Mouse (Mus musculus) forebrain, embryonic 16.5 days (tissue): ENCODE results near the gene Ahnak2. TPM values are rescaled to one million over a fixed set of nuclear protein-coding genes. Genes with fewer than 3 reads are reported as not detected.

Source experiments
- ATAC-seq: fragments of 200-750 bp; cut with Nextera tagmentation; 2 replicates; pipeline ENCODE4 v1.8.0; 2017; ENCODE audit warnings: mild to moderate bottlenecking, moderate library complexity
- H3K27ac ChIP-seq: fragments of 300-500 bp; sonication (generic); 2 replicates; pipeline ENCODE4 v1.5.1; 2014; ENCODE audit warnings: low read length, control low read depth
- H3K27me3 ChIP-seq: fragments of 300-500 bp; sonication (generic); replicated peaks from 2 replicates; pipeline ENCODE4 v1.6.1; 2014; ENCODE audit warnings: low read length; ENCODE audit not compliant: control insufficient read depth, insufficient read depth
- H3K36me3 ChIP-seq: fragments of 300-500 bp; sonication (generic); 2 replicates; pipeline ENCODE4 v1.6.1; 2014; ENCODE audit not compliant: control insufficient read depth, insufficient read depth
- H3K4me1 ChIP-seq: fragments of 300-500 bp; sonication (generic); replicated peaks from 2 replicates; pipeline ENCODE4 v1.6.1; 2014; ENCODE audit warnings: low read length; ENCODE audit not compliant: control insufficient read depth, insufficient read depth
- H3K4me2 ChIP-seq: fragments of 300-500 bp; sonication (generic); 2 replicates; pipeline ENCODE4 v1.6.1; 2014; ENCODE audit warnings: mild to moderate bottlenecking, low read length, control low read depth
- H3K4me3 ChIP-seq: fragments of 300-500 bp; sonication (generic); replicated peaks from 2 replicates; pipeline ENCODE4 v1.5.1; 2014; ENCODE audit warnings: mild to moderate bottlenecking, low read length, control low read depth
- H3K9ac ChIP-seq: fragments of 300-500 bp; sonication (generic); replicated peaks from 2 replicates; pipeline ENCODE4 v1.6.1; 2014; ENCODE audit warnings: low read depth, low read length, control low read depth
- H3K9me3 ChIP-seq: fragments of 300-500 bp; sonication (generic); 2 replicates; pipeline ENCODE4 v1.6.1; 2016; ENCODE audit warnings: low read length; ENCODE audit not compliant: control insufficient read depth
- whole genome bisulfite sequencing: fragments of 180-500 bp; shearing (Covaris S2); extraction: QIAGEN DNeasy Blood & Tissue Kit; methylation state at CpG from one replicate; pipeline ENCODE4 v1.1.7; 2014; 5-methylcytosine and 5-hydroxymethylcytosine counted together
- polyA plus RNA-seq: library from polyadenylated mRNA; unstranded; fragments of >200 nt; fragmentation: Nextera tagmentation; extraction: Ambion mirVana; gene quantifications from 2 replicates; pipeline ENCODE4 v1.2.1, GENCODE M21; 2015

Gene Ahnak2
- polyA plus RNA-seq, 1 experiment from 2014 or later, result 1.2 TPM

- Histone ChIP-seq H3K36me3 (peaks cover 32% of the 10 kb centered on the region), H3K4me1 (no peaks in the 10 kb centered on the region), H3K4me2 (no peak overlapping the region), H3K9me3 (no peaks in the 10 kb centered on the region), H3K4me3 (no peak overlapping the region), H3K27ac (no peak overlapping the region), H3K9ac (no peak overlapping the region), H3K27me3 (no peaks in the 10 kb centered on the region)
- ATAC-seq, result no peak
- 90% methylated on average over 10 of the region's 10 CpGs for WGBS
These were observed 65.9 kb downstream of the Ahnak2 start for GRCm38 (mm10) chr12:112736636-112736925.

- Histone ChIP-seq H3K4me2 (no peak overlapping the region), H3K4me3 (no peak overlapping the region), H3K27ac (no peak overlapping the region), H3K4me1 (no peaks in the 10 kb centered on the region), H3K9ac (no peak overlapping the region), H3K36me3 (peaks cover 32% of the 10 kb centered on the region), H3K27me3 (no peaks in the 10 kb centered on the region), H3K9me3 (no peaks in the 10 kb centered on the region)
- 89% methylated on average over 27 of the region's 29 CpGs for whole genome bisulfite sequencing
- no peak for ATAC-seq
These were observed 66.4 kb downstream of the Ahnak2 start for GRCm38 (mm10) chr12:112735896-112736635.

GRCm38 (mm10) chr12:112734881-112735655 is 67.4 kb downstream of the Ahnak2 start:
- WGBS, result 90% methylated on average over 19 of the region's 19 CpGs
- Histone ChIP-seq H3K27ac (no peak overlapping the region), H3K27me3 (no peaks in the 10 kb centered on the region), H3K4me2 (no peak overlapping the region), H3K9me3 (no peaks in the 10 kb centered on the region), H3K9ac (no peak overlapping the region), H3K36me3 (peaks cover 32% of the 10 kb centered on the region), H3K4me1 (no peaks in the 10 kb centered on the region), H3K4me3 (no peak overlapping the region)
- no peak for ATAC-seq

DNA sequence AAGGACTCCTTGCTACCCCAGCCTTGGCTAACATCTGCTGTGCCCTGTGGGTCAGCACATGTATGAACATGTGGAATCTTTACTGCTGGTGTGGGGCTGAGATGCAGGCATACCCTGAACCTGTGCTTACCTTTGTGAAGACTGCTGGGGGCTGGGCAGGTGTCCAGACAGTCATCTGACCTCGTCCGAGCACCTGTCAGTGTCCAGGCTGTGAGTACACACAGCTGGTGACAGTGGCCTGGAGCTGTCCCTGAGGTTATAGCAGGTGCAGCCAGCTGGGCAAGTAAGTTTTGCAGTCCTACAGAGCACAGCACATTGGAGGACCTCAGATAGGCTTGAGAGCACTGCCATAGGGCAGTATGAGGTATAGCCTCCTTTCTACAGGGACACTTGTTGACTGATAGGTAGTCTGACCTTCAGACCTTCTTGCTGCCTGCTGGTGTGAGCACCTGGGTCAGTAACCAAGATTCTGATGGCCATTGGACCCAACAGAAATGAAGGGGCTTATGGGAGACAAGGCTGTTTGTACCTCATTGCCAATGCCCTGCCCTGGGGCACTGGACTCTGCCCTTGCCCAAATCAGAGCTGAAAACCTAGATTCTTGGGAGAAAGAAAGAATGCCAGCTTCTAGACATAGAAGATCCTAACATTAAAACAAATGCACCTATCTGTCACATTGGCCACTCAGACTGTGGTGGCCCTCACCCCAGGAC is 68.2 kb downstream of the Ahnak2 start:
- H3K4me2 ChIP-seq, result no peak overlapping the region
- peaks cover 32% of the 10 kb centered on the region for H3K36me3 ChIP-seq
- no peak overlapping the region for H3K4me3 ChIP-seq
- no peaks in the 10 kb centered on the region for H3K4me1 ChIP-seq
- ATAC-seq, result no peak
- H3K9me3 ChIP-seq, result no peaks in the 10 kb centered on the region
- 87% methylated on average over 2 of the region's 2 CpGs for WGBS
- H3K27ac ChIP-seq, result no peak overlapping the region
- no peak overlapping the region for H3K9ac ChIP-seq
- no peaks in the 10 kb centered on the region for H3K27me3 ChIP-seq

GRCm38 (mm10) chr12:112732591-112732990 is 69.9 kb downstream of the Ahnak2 start:
- Histone ChIP-seq H3K36me3 (peaks cover 24% of the 10 kb centered on the region), H3K4me2 (no peak overlapping the region), H3K27ac (no peak overlapping the region), H3K9me3 (no peaks in the 10 kb centered on the region), H3K27me3 (no peaks in the 10 kb centered on the region), H3K9ac (no peak overlapping the region), H3K4me3 (no peak overlapping the region), H3K4me1 (0 out of 2 replicates have a peak, but pooled peaks cover under 1% of the 10 kb centered on the region)
- 90% methylated on average over 10 of the region's 10 CpGs for WGBS
- no peak for ATAC-seq

- H3K4me3 ChIP-seq, result no peak overlapping the region
- 90% methylated on average over 14 of the region's 14 CpGs for WGBS
- H3K27me3 ChIP-seq, result no peaks in the 10 kb centered on the region
- H3K4me2 ChIP-seq, result no peak overlapping the region
- H3K4me1 ChIP-seq, result peaks cover 11% of the 10 kb centered on the region
- H3K36me3 ChIP-seq, result peaks cover 21% of the 10 kb centered on the region
- no peaks in the 10 kb centered on the region for H3K9me3 ChIP-seq
- no peak for ATAC-seq
- no peak overlapping the region for H3K27ac ChIP-seq
- no peak overlapping the region for H3K9ac ChIP-seq
These were observed 71.6 kb downstream of the Ahnak2 start for GRCm38 (mm10) chr12:112730808-112731207.

GRCm38 (mm10) chr12:112727801-112728200 is 74.7 kb downstream of the Ahnak2 start:
- Histone ChIP-seq H3K36me3 (peaks cover 13% of the 10 kb centered on the region), H3K4me3 (no peak overlapping the region), H3K27me3 (no peaks in the 10 kb centered on the region), H3K4me2 (no peak overlapping the region), H3K27ac (no peak overlapping the region), H3K4me1 (peaks cover 35% of the 10 kb centered on the region), H3K9me3 (no peaks in the 10 kb centered on the region), H3K9ac (no peak overlapping the region)
- WGBS, result 52% methylated on average over 8 of the region's 8 CpGs
- no peak for ATAC-seq

DNA sequence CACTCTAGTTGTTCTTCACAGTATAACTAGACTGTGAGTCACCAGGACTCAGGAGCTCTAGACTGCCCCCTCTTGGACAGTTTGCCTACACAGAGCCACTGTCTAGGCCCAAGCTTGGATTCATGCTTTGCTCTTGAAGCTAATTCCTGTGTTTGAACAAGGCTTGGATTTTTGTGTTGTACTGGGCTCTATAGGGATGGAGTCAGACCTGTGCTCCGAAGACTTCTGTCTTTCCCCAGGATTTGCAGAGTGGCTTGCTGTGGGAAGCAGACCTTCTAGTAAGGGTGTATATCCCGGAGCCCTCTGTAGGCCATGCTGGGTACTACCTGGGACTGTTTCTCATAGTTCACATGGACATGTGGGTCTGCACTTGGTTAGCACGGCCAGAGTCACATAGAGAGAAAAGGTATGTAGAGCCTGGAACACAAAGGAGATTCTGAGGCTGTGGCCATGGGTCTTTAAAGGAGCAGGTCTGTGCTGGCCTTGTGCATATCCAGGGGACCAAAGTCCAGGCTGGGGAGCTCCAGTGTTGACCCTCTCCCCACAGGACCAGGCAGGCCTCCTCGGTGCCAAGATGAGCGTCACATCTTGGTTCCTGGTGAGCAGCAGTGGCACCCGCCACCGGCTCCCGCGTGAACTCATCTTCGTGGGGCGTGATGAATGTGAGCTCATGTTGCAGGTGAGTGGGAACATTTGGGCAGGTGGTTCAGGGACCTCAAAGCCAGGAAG is 78.2 kb downstream of the Ahnak2 start:
- no peaks in the 10 kb centered on the region for H3K9me3 ChIP-seq
- no peak overlapping the region for H3K9ac ChIP-seq
- H3K4me3 ChIP-seq, result no peak overlapping the region
- H3K4me2 ChIP-seq, result no peak overlapping the region
- 81% methylated on average over 11 of the region's 11 CpGs for WGBS
- no peaks in the 10 kb centered on the region for H3K27me3 ChIP-seq
- H3K36me3 ChIP-seq, result no peaks in the 10 kb centered on the region; the same call in 1 of the 2 replicates
- H3K27ac ChIP-seq, result no peak overlapping the region
- peak; percentile 24; the same call in 1 of the 2 replicates for ATAC-seq
- H3K4me1 ChIP-seq, result peaks cover 37% of the 10 kb centered on the region

GRCm38 (mm10) chr12:112723445-112723844 is 79.0 kb downstream of the Ahnak2 start:
- 93% methylated on average over 6 of the region's 6 CpGs for WGBS
- Histone ChIP-seq H3K36me3 (no peaks in the 10 kb centered on the region; the same call in 1 of the 2 replicates), H3K4me2 (peak overlapping the region; percentile 69), H3K9ac (peak overlapping the region; percentile 84), H3K4me3 (peak overlapping the region; percentile 78), H3K27me3 (no peaks in the 10 kb centered on the region), H3K27ac (no peak overlapping the region), H3K4me1 (peaks cover 37% of the 10 kb centered on the region), H3K9me3 (no peaks in the 10 kb centered on the region)
- no peak for ATAC-seq
